Mouse (Mus musculus) myocyte (in vitro differentiated cells): Measurements from ENCODE around the gene Ankrd55.

Source experiments
- POLR2A ChIP-seq: IDR thresholded peaks from one replicate; pipeline ENCODE4 v1.6.1; 2011; ENCODE audit warnings: low read depth, mild to moderate bottlenecking, control low read depth, moderate library complexity; ENCODE audit not compliant: insufficient read length
- POLR2AphosphoS2 ChIP-seq: IDR thresholded peaks from one replicate; pipeline ENCODE4 v1.6.1; 2011; ENCODE audit warnings: low read depth, control low read depth; ENCODE audit not compliant: insufficient read length
- TCF12 ChIP-seq: IDR thresholded peaks from one replicate; pipeline ENCODE4 v1.6.1; 2011; ENCODE audit warnings: mild to moderate bottlenecking, control low read depth; ENCODE audit not compliant: poor library complexity, insufficient read depth, severe bottlenecking

- no peak for TF ChIP-seq POLR2AphosphoS2
- TF ChIP-seq TCF12, result no peak
- TF ChIP-seq POLR2A, result no peak
These were observed 13.6 kb upstream of the Ankrd55 start for GRCm38 (mm10) chr13:112274636-112275035.
